Mouse (Mus musculus) C2C12 (cell line): ENCODE results near the gene Polr2e. TPM values are rescaled to one million over a fixed set of nuclear protein-coding genes. Genes with fewer than 3 reads are reported as not detected.

ENCODE experiments used
- H3K27me3 ChIP-seq: one replicate; pipeline ENCODE4 v1.6.1; 2011; ENCODE audit not compliant: control insufficient read depth, insufficient read depth, insufficient read length
- H3K36me3 ChIP-seq: one replicate; pipeline ENCODE4 v1.6.1; 2011; ENCODE audit not compliant: control insufficient read depth, insufficient read depth
- H3K4me3 ChIP-seq: one replicate; pipeline ENCODE4 v1.5.1; 2011; ENCODE audit warnings: mild to moderate bottlenecking, control low read depth; ENCODE audit not compliant: poor library complexity, insufficient read depth, severe bottlenecking
- H3K79me2 ChIP-seq: one replicate; pipeline ENCODE4 v1.6.1; 2011; ENCODE audit not compliant: control insufficient read depth, insufficient read depth
- H3K79me3 ChIP-seq: one replicate; pipeline ENCODE4 v1.6.1; 2011; ENCODE audit warnings: low read depth, control low read depth
- H3ac ChIP-seq: one replicate; pipeline ENCODE3; 2011; ENCODE audit warnings: low read depth; ENCODE audit not compliant: control insufficient read depth, insufficient read length
- CEBPB ChIP-seq: IDR thresholded peaks from one replicate; pipeline ENCODE4 v1.6.1; 2011; ENCODE audit warnings: low read depth, mild to moderate bottlenecking, control low read depth, moderate library complexity
- CTCF ChIP-seq: IDR thresholded peaks from one replicate; pipeline ENCODE4 v1.5.1; 2011; ENCODE audit not compliant: control insufficient read depth, insufficient read depth, insufficient read length
- FOSL1 ChIP-seq: IDR thresholded peaks from one replicate; pipeline ENCODE4 v1.8.0; 2011; ENCODE audit warnings: mild to moderate bottlenecking, low read length; ENCODE audit not compliant: poor library complexity, insufficient read depth, severe bottlenecking
- MAX ChIP-seq: IDR thresholded peaks from one replicate; pipeline ENCODE4 v1.6.1; 2011; ENCODE audit warnings: mild to moderate bottlenecking, control low read depth
- MYOD1 ChIP-seq: IDR thresholded peaks from one replicate; pipeline ENCODE4 v1.6.1; 2011; ENCODE audit warnings: low read depth; ENCODE audit not compliant: control insufficient read depth, insufficient read length
- MYOG ChIP-seq: IDR thresholded peaks from one replicate; pipeline ENCODE4 v1.6.1; 2011; ENCODE audit not compliant: control insufficient read depth, insufficient read length; ENCODE audit errors: extremely low read depth
- USF1 ChIP-seq: IDR thresholded peaks from one replicate; pipeline ENCODE4 v1.6.1; 2011; ENCODE audit warnings: low read depth, mild to moderate bottlenecking, control low read depth, moderate library complexity
- long read RNA-seq, 2 experiments: library from polyadenylated mRNA; unstranded; transcript quantifications; one replicate each; pipeline ENCODE4 v2.0.0; 2019 to 2020
- polyA plus RNA-seq: library from polyadenylated mRNA; unstranded; fragments of >200 nt; fragmentation: generic; extraction: Trizol; gene quantifications from one replicate; pipeline ENCODE4 v1.2.1, GENCODE M21; 2012; ENCODE audit warnings: missing spikeins

Gene Polr2e
- polyA plus RNA-seq = 269 TPM
- long read RNA-seq, experiment 1, transcript Polr2e-201 (7 exons, 1,148 nt) = major isoform, 200 of 236 reads
- long read RNA-seq, experiment 1, partial matches to known transcripts = 27 of 236 reads
- long read RNA-seq, experiment 1, other reads (novel, unspliced or antisense) = 5 of 236 reads
- long read RNA-seq, experiment 2, transcript Polr2e-205 (6 exons, 900 nt) = minor isoform, 8 of 194 reads
- long read RNA-seq, experiment 2, transcript Polr2e-201 (7 exons, 1,148 nt) = major isoform, 177 of 194 reads
- long read RNA-seq, experiment 2, partial matches to known transcripts = 2 of 194 reads
- long read RNA-seq, experiment 2, other reads (novel, unspliced or antisense) = 5 of 194 reads

DNA sequence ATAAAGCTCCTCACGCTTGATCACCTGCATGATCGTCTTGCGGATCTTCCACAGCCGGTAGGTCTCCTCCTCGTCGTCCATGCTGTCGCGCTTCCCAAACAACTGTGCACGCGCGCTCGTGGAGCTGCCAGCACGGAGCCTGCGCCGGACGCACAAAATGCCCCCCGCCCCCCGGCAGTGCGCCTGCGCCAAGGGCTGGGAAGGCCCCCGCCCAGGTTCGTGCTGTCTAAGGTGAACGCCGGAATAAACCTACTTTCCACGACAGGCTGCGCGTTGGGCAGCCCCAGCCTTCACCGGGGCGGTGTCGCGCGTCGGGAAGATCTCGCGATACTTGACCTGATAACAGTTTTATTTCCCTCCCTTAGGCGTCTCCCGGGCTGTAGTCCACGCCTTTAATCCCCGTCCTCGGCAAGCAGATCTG is at the start of gene Polr2e:
Gene Polr2e (minus strand): TSS at position 237 of the 421 bp plus-strand sequence.
- H3K36me3 ChIP-seq = peaks cover 39% of the 10 kb centered on the region
- H3K79me3 ChIP-seq = peaks cover 21% of the 10 kb centered on the region
- H3K4me3 ChIP-seq = peak within 1 kb of the TSS; percentile 100
- H3ac ChIP-seq = peak within 1 kb of the TSS; percentile 96
- no peak for TF ChIP-seq USF1
- TF ChIP-seq MYOG = no peak
- no peak for TF ChIP-seq FOSL1
- TF ChIP-seq CEBPB = no peak
- TF ChIP-seq MYOD1 = no peak
- no peak for TF ChIP-seq CTCF
- peak; percentile 100 for TF ChIP-seq MAX
- no peaks in the 10 kb centered on the region for H3K27me3 ChIP-seq
- H3K79me2 ChIP-seq = peaks cover 39% of the 10 kb centered on the region

DNA sequence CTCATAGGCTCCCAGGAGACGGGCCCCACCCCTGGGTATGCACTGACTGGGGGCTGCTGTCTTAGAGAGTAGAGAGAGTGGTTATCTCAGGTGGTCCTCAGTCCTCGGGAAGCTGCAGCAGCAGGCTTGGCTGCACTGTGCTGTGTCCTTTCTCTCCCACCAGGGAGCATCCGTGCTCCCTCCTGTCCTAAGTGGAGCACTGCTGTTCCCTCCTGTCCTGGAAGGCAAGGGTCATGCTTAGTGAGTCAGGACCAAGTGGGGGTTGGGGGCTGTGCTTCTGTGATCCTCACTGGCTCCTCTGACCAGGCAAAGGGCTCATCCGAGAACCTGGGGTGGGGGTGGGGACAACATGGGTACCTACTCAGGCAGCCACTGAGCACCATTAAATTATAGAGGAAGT is 49.6 kb upstream of the Polr2e start:
- TF ChIP-seq CEBPB = no peak
- Histone ChIP-seq H3K79me2 (peaks cover 88% of the 10 kb centered on the region), H3ac (no peak overlapping the region), H3K4me3 (no peak overlapping the region), H3K27me3 (no peaks in the 10 kb centered on the region), H3K36me3 (peaks cover 54% of the 10 kb centered on the region), H3K79me3 (peaks cover 52% of the 10 kb centered on the region)

DNA sequence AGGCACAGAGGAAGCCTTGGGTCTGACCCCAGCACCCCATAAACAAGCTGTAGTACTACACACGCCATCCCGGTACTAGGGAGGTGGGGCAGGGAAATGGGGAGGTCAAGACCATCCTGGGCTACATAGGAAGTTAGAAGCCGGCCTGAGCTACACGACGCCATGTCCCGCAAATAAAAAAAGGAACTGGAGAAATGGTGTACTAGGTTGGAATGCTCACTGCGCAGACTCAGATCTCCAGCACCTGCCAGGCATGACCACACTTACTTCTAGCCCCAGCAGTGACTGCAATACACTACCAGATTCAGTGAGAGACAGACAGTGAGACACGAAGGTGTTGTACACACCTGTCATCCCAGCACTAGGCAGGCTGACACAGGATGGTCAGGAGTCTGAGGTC is 47.9 kb upstream of the Polr2e start:
- Histone ChIP-seq H3K36me3 (peaks cover 65% of the 10 kb centered on the region), H3ac (no peak overlapping the region), H3K79me3 (peaks cover 38% of the 10 kb centered on the region), H3K4me3 (no peak overlapping the region), H3K79me2 (peaks cover 72% of the 10 kb centered on the region), H3K27me3 (no peaks in the 10 kb centered on the region)
- no peak for TF ChIP-seq CTCF
- no peak for TF ChIP-seq MYOG
- TF ChIP-seq CEBPB = no peak
- TF ChIP-seq MYOD1 = no peak
- TF ChIP-seq MAX = no peak
- no peak for TF ChIP-seq FOSL1

- Histone ChIP-seq H3ac (no peak overlapping the region), H3K79me3 (peaks cover 34% of the 10 kb centered on the region), H3K27me3 (no peaks in the 10 kb centered on the region), H3K4me3 (no peak overlapping the region), H3K79me2 (peaks cover 65% of the 10 kb centered on the region), H3K36me3 (peaks cover 71% of the 10 kb centered on the region)
- TF ChIP-seq FOSL1 (no peak), MAX (no peak), USF1 (no peak), CTCF (no peak), CEBPB (no peak), MYOD1 (no peak), MYOG (no peak)
These were observed 47.3 kb upstream of the Polr2e start for GRCm38 (mm10) chr10:80086847-80087246.

- TF ChIP-seq MYOD1 (no peak), MAX (no peak), FOSL1 (no peak), CEBPB (no peak)
- Histone ChIP-seq H3K79me3 (peaks cover 21% of the 10 kb centered on the region), H3K4me3 (no peak overlapping the region), H3ac (no peak overlapping the region), H3K79me2 (peaks cover 46% of the 10 kb centered on the region), H3K27me3 (no peaks in the 10 kb centered on the region), H3K36me3 (peaks cover 75% of the 10 kb centered on the region)
These were observed 45.4 kb upstream of the Polr2e start for GRCm38 (mm10) chr10:80084817-80085487.

- Histone ChIP-seq H3K79me2 (peaks cover 8% of the 10 kb centered on the region), H3K27me3 (no peaks in the 10 kb centered on the region), H3ac (no peak overlapping the region), H3K4me3 (no peak overlapping the region), H3K36me3 (peaks cover 83% of the 10 kb centered on the region), H3K79me3 (peaks cover 3% of the 10 kb centered on the region)
- TF ChIP-seq FOSL1 (no peak), MAX (no peak), USF1 (no peak), MYOD1 (no peak), MYOG (no peak), CTCF (no peak), CEBPB (no peak)
These were observed 41.5 kb upstream of the Polr2e start for GRCm38 (mm10) chr10:80081075-80081474.
